Mouse (Mus musculus) myocyte (in vitro differentiated cells): ENCODE results near the gene Plk3. TPM values are rescaled to one million over a fixed set of nuclear protein-coding genes. Genes with fewer than 3 reads are reported as not detected.

Experiments
- H3K27me3 ChIP-seq: one replicate; pipeline ENCODE4 v1.6.1; 2011; ENCODE audit not compliant: control insufficient read depth, insufficient read depth, insufficient read length
- H3K36me3 ChIP-seq: one replicate; pipeline ENCODE4 v1.6.1; 2011; ENCODE audit not compliant: control insufficient read depth, insufficient read depth
- H3K4me2 ChIP-seq: one replicate; pipeline ENCODE4 v1.6.1; 2011; ENCODE audit warnings: low read depth, control low read depth
- H3K4me3 ChIP-seq: one replicate; pipeline ENCODE4 v1.5.1; 2011; ENCODE audit warnings: mild to moderate bottlenecking, control low read depth, moderate library complexity
- H3K79me2 ChIP-seq: one replicate; pipeline ENCODE4 v1.6.1; 2011; ENCODE audit not compliant: control insufficient read depth, insufficient read depth
- H3ac ChIP-seq: one replicate; pipeline ENCODE4 v1.6.1; 2011; ENCODE audit not compliant: control insufficient read depth, insufficient read length
- CEBPB ChIP-seq: IDR thresholded peaks from 2 replicates; pipeline ENCODE4 v1.6.1; 2011; ENCODE audit warnings: mild to moderate bottlenecking, moderate library complexity; ENCODE audit not compliant: poor library complexity, insufficient read depth, severe bottlenecking
- E2F4 ChIP-seq: IDR thresholded peaks from one replicate; pipeline ENCODE4 v1.6.1; 2011; ENCODE audit warnings: mild to moderate bottlenecking, control low read depth, moderate library complexity; ENCODE audit not compliant: insufficient read depth
- MAX ChIP-seq: IDR thresholded peaks from one replicate; pipeline ENCODE4 v1.6.1; 2011; ENCODE audit warnings: low read depth, mild to moderate bottlenecking, control low read depth
- MYOD1 ChIP-seq, 3 experiments: IDR thresholded peaks; one replicate each; pipeline ENCODE4 v1.6.1; 2011; ENCODE audit warnings: control low read depth in 2 of 3, low read depth in 2 of 3, mild to moderate bottlenecking in 2 of 3, moderate library complexity in 1 of 3; ENCODE audit not compliant: insufficient read length in 2 of 3, control insufficient read depth in 1 of 3
- MYOG ChIP-seq, 3 experiments: IDR thresholded peaks; one replicate each; pipeline ENCODE4 v1.6.1; 2011; ENCODE audit warnings: control low read depth in 2 of 3, low read depth in 2 of 3, mild to moderate bottlenecking in 2 of 3; ENCODE audit not compliant: insufficient read length in 2 of 3, control insufficient read depth in 1 of 3, insufficient read depth in 1 of 3
- POLR2A ChIP-seq: IDR thresholded peaks from one replicate; pipeline ENCODE4 v1.6.1; 2011; ENCODE audit warnings: low read depth, mild to moderate bottlenecking, control low read depth, moderate library complexity; ENCODE audit not compliant: insufficient read length
- POLR2AphosphoS2 ChIP-seq: IDR thresholded peaks from one replicate; pipeline ENCODE4 v1.6.1; 2011; ENCODE audit warnings: low read depth, control low read depth; ENCODE audit not compliant: insufficient read length
- REST ChIP-seq: IDR thresholded peaks from one replicate; pipeline ENCODE4 v1.6.1; 2011; ENCODE audit warnings: mild to moderate bottlenecking, control low read depth, moderate library complexity; ENCODE audit not compliant: insufficient read depth, insufficient read length
- SRF ChIP-seq: IDR thresholded peaks from one replicate; pipeline ENCODE4 v1.6.1; 2011; ENCODE audit warnings: low read depth; ENCODE audit not compliant: control insufficient read depth, insufficient read length
- TCF12 ChIP-seq: IDR thresholded peaks from one replicate; pipeline ENCODE4 v1.6.1; 2011; ENCODE audit warnings: mild to moderate bottlenecking, control low read depth; ENCODE audit not compliant: poor library complexity, insufficient read depth, severe bottlenecking
- TCF3 ChIP-seq: IDR thresholded peaks from one replicate; pipeline ENCODE4 v1.6.1; 2011; ENCODE audit warnings: low read depth, control low read depth; ENCODE audit not compliant: insufficient read length
- USF1 ChIP-seq: IDR thresholded peaks from one replicate; pipeline ENCODE4 v1.6.1; 2011; ENCODE audit warnings: low read depth, mild to moderate bottlenecking, control low read depth, moderate library complexity
- polyA plus RNA-seq: library from polyadenylated mRNA; unstranded; fragments of >200 nt; fragmentation: generic; extraction: Trizol; gene quantifications from one replicate; pipeline ENCODE4 v1.2.1, GENCODE M21; 2012; ENCODE audit warnings: missing spikeins

Plk3 gene
- polyA plus RNA-seq, 1 experiment = 17.4 TPM

DNA sequence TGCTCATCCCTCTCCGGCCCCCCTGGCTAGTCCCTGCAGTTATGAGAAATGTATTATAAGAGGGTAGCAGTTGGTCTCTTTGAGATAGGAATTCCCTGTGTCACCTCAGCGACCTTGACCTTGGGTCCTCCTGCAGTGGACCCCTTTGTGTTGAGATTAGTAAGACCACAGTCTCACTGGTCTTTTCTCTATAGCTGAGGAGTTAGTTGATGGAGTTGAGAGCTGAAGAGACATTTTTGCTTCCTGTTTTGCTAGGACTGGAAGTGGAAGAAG lies 35.1 kb downstream of the Plk3 start:
- TF ChIP-seq TCF12 (no peak), MYOD1 (IDR thresholded peaks at IDR 0.05; ENCODE audit: control insufficient read depth in 1 of 3, insufficient read length in 2 of 3, low read depth in 2 of 3) (no peak), SRF (no peak), TCF3 (no peak), MYOG (IDR thresholded peaks at IDR 0.05; ENCODE audit: control insufficient read depth in 1 of 3, insufficient read depth in 1 of 3, insufficient read length in 2 of 3, low read depth in 2 of 3) (no peak), USF1 (no peak)
- Histone ChIP-seq H3K4me2 (no peak overlapping the region), H3K27me3 (peaks cover 7% of the 10 kb centered on the region), H3K36me3 (no peaks in the 10 kb centered on the region), H3K4me3 (no peak overlapping the region), H3ac (no peak overlapping the region), H3K79me2 (no peaks in the 10 kb centered on the region)

DNA sequence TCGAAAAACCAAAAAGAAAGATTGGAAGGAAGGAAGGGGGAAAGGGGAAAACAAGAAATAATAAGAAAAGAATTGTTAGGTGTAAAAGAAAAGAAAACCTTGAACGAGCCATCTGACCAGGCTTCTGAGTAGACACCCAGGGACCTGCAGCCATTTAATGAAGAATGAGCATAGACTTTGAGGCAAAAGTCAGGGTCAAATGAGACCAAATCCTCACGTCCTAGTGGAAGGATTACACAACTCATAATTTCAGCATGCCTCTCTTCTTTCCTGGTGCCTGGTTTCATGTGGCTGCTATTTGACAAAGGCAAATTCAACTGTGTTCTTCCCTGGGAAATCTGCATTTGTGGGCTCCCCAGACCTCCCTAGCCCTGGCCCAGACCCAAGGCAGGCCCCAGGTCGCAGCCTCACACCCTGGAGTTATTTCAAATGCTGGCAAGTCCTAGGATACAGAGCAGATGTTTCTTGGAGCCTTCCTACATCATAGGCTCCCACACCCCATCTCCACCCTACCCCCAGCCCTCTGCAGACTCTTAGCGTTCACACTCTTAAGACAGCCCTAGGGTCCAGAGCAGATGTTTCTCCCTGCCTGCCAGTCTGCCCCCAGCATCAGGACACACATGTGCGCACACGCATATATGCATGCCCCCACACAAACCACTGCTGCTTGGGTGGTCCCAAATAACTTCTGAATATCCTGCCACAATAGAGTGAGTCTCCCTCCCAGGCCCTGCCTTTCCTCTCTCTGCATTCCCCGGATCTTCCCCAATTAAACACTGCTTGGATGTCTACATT lies 35.6 kb downstream of the Plk3 start:
- H3K4me3 ChIP-seq = no peak overlapping the region

DNA sequence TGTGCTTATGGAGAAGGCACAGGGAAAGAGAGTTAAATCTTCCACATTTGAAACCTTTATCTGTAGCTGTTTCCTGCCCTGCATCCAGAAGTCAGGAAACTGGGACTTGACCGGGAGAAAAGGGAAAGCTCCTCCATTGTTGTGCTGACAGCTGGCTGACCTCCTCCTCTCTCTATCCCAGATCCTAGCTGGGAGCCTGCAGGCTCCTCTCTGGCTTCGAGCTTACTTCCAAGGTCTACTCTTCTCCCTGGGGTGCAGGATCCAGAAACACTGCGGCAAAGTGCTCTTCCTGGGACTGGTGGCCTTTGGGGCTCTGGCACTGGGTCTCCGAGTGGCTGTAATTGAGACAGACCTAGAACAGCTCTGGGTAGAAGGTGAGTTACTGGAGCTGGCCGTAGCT lies 37.1 kb downstream of the Plk3 start:
- Histone ChIP-seq H3K36me3 (no peaks in the 10 kb centered on the region), H3K4me2 (peak overlapping the region; percentile 64), H3K4me3 (no peak overlapping the region), H3K79me2 (no peaks in the 10 kb centered on the region), H3ac (no peak overlapping the region), H3K27me3 (peaks cover 7% of the 10 kb centered on the region)
- no peak for TF ChIP-seq MAX
- TF ChIP-seq POLR2A = no peak
- no peak for TF ChIP-seq CEBPB
- TF ChIP-seq TCF3 = no peak
- no peak for TF ChIP-seq USF1
- TF ChIP-seq MYOG (IDR thresholded peaks at IDR 0.05; ENCODE audit: control insufficient read depth in 1 of 3, insufficient read depth in 1 of 3, insufficient read length in 2 of 3, low read depth in 2 of 3) = no peak
- TF ChIP-seq E2F4 = no peak
- TF ChIP-seq REST = no peak
- TF ChIP-seq MYOD1 (IDR thresholded peaks at IDR 0.05; ENCODE audit: control insufficient read depth in 1 of 3, insufficient read length in 2 of 3, low read depth in 2 of 3) = no peak
- no peak for TF ChIP-seq POLR2AphosphoS2
- TF ChIP-seq SRF = no peak

More for the DNA sequence above, 35.6 kb downstream of the Plk3 start:
- no peaks in the 10 kb centered on the region for H3K36me3 ChIP-seq
- TF ChIP-seq MAX = no peak
- TF ChIP-seq MYOG (IDR thresholded peaks at IDR 0.05; ENCODE audit: control insufficient read depth in 1 of 3, insufficient read depth in 1 of 3, insufficient read length in 2 of 3, low read depth in 2 of 3) = no peak
- no peak for TF ChIP-seq E2F4
- no peak for TF ChIP-seq REST
- TF ChIP-seq SRF = no peak
- no peak for TF ChIP-seq POLR2A
- H3K79me2 ChIP-seq = no peaks in the 10 kb centered on the region
- no peak overlapping the region for H3K4me2 ChIP-seq
- no peak overlapping the region for H3ac ChIP-seq
- H3K27me3 ChIP-seq = peaks cover 7% of the 10 kb centered on the region

- Histone ChIP-seq H3K79me2 (no peaks in the 10 kb centered on the region), H3K36me3 (no peaks in the 10 kb centered on the region), H3ac (no peak within 1 kb of the TSS), H3K4me3 (no peak within 1 kb of the TSS), H3K27me3 (peaks cover 7% of the 10 kb centered on the region), H3K4me2 (peak within 1 kb of the TSS; percentile 64)
- TF ChIP-seq MAX (no peak), TCF12 (no peak), REST (no peak), MYOD1 (IDR thresholded peaks at IDR 0.05; ENCODE audit: control insufficient read depth in 1 of 3, insufficient read length in 2 of 3, low read depth in 2 of 3) (no peak), CEBPB (no peak), TCF3 (no peak), POLR2A (no peak), SRF (no peak), POLR2AphosphoS2 (no peak), USF1 (no peak), E2F4 (no peak), MYOG (IDR thresholded peaks at IDR 0.05; ENCODE audit: control insufficient read depth in 1 of 3, insufficient read depth in 1 of 3, insufficient read length in 2 of 3, low read depth in 2 of 3) (no peak)
Measured at GRCm38 (mm10) chr4:117095551-117096452, 38.0 kb downstream of the Plk3 start, which contains the start of gene Ptch2. Ptch2 (plus strand) TSS chr4:117096075.
